Comparison of ENCODE assay signal across 13 mouse cellular contexts in genomic region chr6:127701036-127701783, GRCm38 (mm10).
DNase-seq lines count a peak whose midpoint lies in the region; ATAC-seq and TF ChIP-seq lines count a peak whose summit lies in the region.
"Had no signal": no experiment of that assay in that cellular context is flagged by ENCODE, and none has a peak within 500 bp of the region (broad histone marks: within the 10 kb centered on the region; RNA-seq: fewer than 3 reads in every experiment).

No protein-coding gene starts in this region.

- peak overlapping the region; percentile 24; the same call in 1 of the 2 replicates for H3K9ac ChIP-seq in hindbrain, embryonic 16.5 days (ENCODE audit: low read depth, low read length)
- H3K9ac ChIP-seq in neural tube, embryonic 13.5 days: 0 out of 2 replicates have a peak overlapping the region, but pooled peaks have one; percentile 0
- H3K9ac ChIP-seq: limb, embryonic 12.5 days; lung, embryonic 15.5 days had no signal

- TF ChIP-seq POLR2A in brain, embryonic 14.5 days (IDR thresholded peaks at IDR 0.05; ENCODE audit: borderline replicate concordance, extremely low read depth, insufficient read depth, insufficient read length, poor library complexity, severe bottlenecking): no peak

- H3K4me2 ChIP-seq in hindbrain, embryonic 16.5 days (ENCODE audit: low read length): no peak overlapping the region
- no peak overlapping the region for H3K4me2 ChIP-seq in neural tube, embryonic 13.5 days
- H3K4me2 ChIP-seq: limb, embryonic 12.5 days; lung, embryonic 15.5 days had no signal

- H3K4me3 ChIP-seq in forebrain, embryonic 10.5 days: no peak overlapping the region
- H3K4me3 ChIP-seq in hindbrain, embryonic 16.5 days (ENCODE audit: low read length): no peak overlapping the region
- no peak overlapping the region for H3K4me3 ChIP-seq in neural tube, embryonic 13.5 days
- H3K4me3 ChIP-seq: erythroblast, embryonic 14.5 days; limb, embryonic 12.5 days; lung, embryonic 15.5 days had no signal

- no peaks in the 10 kb centered on the region for H3K9me3 ChIP-seq in forebrain, embryonic 10.5 days
- H3K9me3 ChIP-seq in hindbrain, embryonic 16.5 days (ENCODE audit: control insufficient read depth, low read length): no peaks in the 10 kb centered on the region
- no peaks in the 10 kb centered on the region for H3K9me3 ChIP-seq in neural tube, embryonic 13.5 days
- H3K9me3 ChIP-seq: limb, embryonic 12.5 days; lung, embryonic 15.5 days had no signal

- H3K4me1 ChIP-seq in forebrain, embryonic 10.5 days: peaks cover 33% of the 10 kb centered on the region
- H3K4me1 ChIP-seq in hindbrain, embryonic 16.5 days (ENCODE audit: control insufficient read depth, insufficient read depth, low read depth, low read length): peaks cover 8% of the 10 kb centered on the region
- H3K4me1 ChIP-seq in neural tube, embryonic 13.5 days (replicated peaks): peaks cover 52% of the 10 kb centered on the region
- H3K4me1 ChIP-seq: lung, embryonic 15.5 days had no signal

- DNase-seq in brain, embryonic 14.5 days (ENCODE audit: low read depth): peak; percentile 97
- DNase-seq in forebrain, embryonic 10.5 days (ENCODE audit: extremely low spot score, low spot score): peak; percentile 33
- DNase-seq in layer of hippocampus, postnatal 25 days (ENCODE audit: extremely low spot score in 1 of 2, low spot score in 1 of 2): no peak
- DNase-seq in kidney, adult 9 months: no peak
- DNase-seq: cerebellum, adult 18-20 months; thymus, adult 2 months had no signal

- H3K27ac ChIP-seq in forebrain, embryonic 10.5 days: peak overlapping the region; percentile 62
- H3K27ac ChIP-seq in hindbrain, embryonic 16.5 days (ENCODE audit: low read depth, low read length): peak overlapping the region; percentile 55; the same call in 1 of the 2 replicates
- H3K27ac ChIP-seq in neural tube, embryonic 13.5 days (replicated peaks): peak overlapping the region; percentile 83
- H3K27ac ChIP-seq: limb, embryonic 12.5 days; lung, embryonic 15.5 days had no signal

- ATAC-seq in hindbrain, embryonic 16.5 days: peak; percentile 84
- peak; percentile 91 for ATAC-seq in neural tube, embryonic 13.5 days (ENCODE audit: low read depth)
- no peak for ATAC-seq in erythroblast, adult 5-6 weeks (replicated peaks; ENCODE audit: low FRiP score, poor library complexity, severe bottlenecking)
- no peak for ATAC-seq in megakaryocyte progenitor cell, adult 5-6 weeks (replicated peaks; ENCODE audit: poor library complexity)

- no peaks in the 10 kb centered on the region for H3K36me3 ChIP-seq in forebrain, embryonic 10.5 days (replicated peaks)
- no peaks in the 10 kb centered on the region for H3K36me3 ChIP-seq in hindbrain, embryonic 16.5 days (ENCODE audit: control insufficient read depth, insufficient read depth, low read length)
- peaks cover 27% of the 10 kb centered on the region for H3K36me3 ChIP-seq in neural tube, embryonic 13.5 days
- H3K36me3 ChIP-seq: limb, embryonic 12.5 days; lung, embryonic 15.5 days had no signal

- no peak for TF ChIP-seq CTCF in brain, embryonic 14.5 days (IDR thresholded peaks at IDR 0.05; ENCODE audit: borderline replicate concordance, extremely low read depth, insufficient read depth, insufficient read length)

- WGBS in forebrain, embryonic 10.5 days: 27% methylated on average over 10 of the region's 11 CpGs
- 10% methylated on average over 9 of the region's 11 CpGs for WGBS in hindbrain, embryonic 16.5 days
- 10% methylated on average over 9 of the region's 11 CpGs for WGBS in neural tube, embryonic 13.5 days

- H3K27me3 ChIP-seq in forebrain, embryonic 10.5 days (ENCODE audit: poor library complexity, severe bottlenecking): peaks cover 12% of the 10 kb centered on the region; the same call in 1 of the 2 replicates
- H3K27me3 ChIP-seq in hindbrain, embryonic 16.5 days (replicated peaks; ENCODE audit: control insufficient read depth, insufficient read depth, low read length): no peaks in the 10 kb centered on the region
- no peaks in the 10 kb centered on the region for H3K27me3 ChIP-seq in neural tube, embryonic 13.5 days
- H3K27me3 ChIP-seq: limb, embryonic 12.5 days; lung, embryonic 15.5 days had no signal

Comparison
In these comparisons a context has a peak if more than half of its experiments do, and no peak if none do; other contexts are left out.
1. DNase-seq: peak in brain, embryonic 14.5 days (single experiment) and forebrain, embryonic 10.5 days (single experiment); none in layer of hippocampus, postnatal 25 days (0 of 2) and kidney, adult 9 months (single experiment).
2. ATAC-seq: peak in hindbrain, embryonic 16.5 days (single experiment) and neural tube, embryonic 13.5 days (single experiment); none in erythroblast, adult 5-6 weeks (single experiment) and megakaryocyte progenitor cell, adult 5-6 weeks (single experiment).
3. Peak in every context shown above with its lines, with median percentiles within 50 percentile points of each other: H3K27ac ChIP-seq.